Mouse (Mus musculus): Measurements from ENCODE around the gene Armt1. TPM values are rescaled to one million over a fixed set of nuclear protein-coding genes. Genes with fewer than 3 reads are reported as not detected.

The Armt1 gene
- polyA plus RNA-seq, 1 experiment = 7.2 TPM

GRCm38 (mm10) chr10:4476604-4477003 is 44.3 kb downstream of the Armt1 start:
- DNase-seq = no peak
- Histone ChIP-seq H3K4me1 (ENCODE audit: control insufficient read depth, insufficient read depth, low read length) (no peaks in the 10 kb centered on the region), H3K4me3 (replicated peaks; ENCODE audit: extremely low read depth, low read depth, low read length) (no peak overlapping the region)
- TF ChIP-seq POLR2A (IDR thresholded peaks at IDR 0.05; ENCODE audit: borderline replicate concordance, extremely low read depth, low read depth, low read length) = no peak
- TF ChIP-seq CTCF (IDR thresholded peaks at IDR 0.05; ENCODE audit: insufficient read depth, low read length) = no peak
- WGBS = 80% methylated on average over 5 of the region's 5 CpGs

GRCm38 (mm10) chr10:4480929-4481328 is 48.7 kb downstream of the Armt1 start:
- no peak for DNase-seq
- TF ChIP-seq CTCF (IDR thresholded peaks at IDR 0.05; ENCODE audit: insufficient read depth, low read length) = no peak
- no peaks in the 10 kb centered on the region for H3K4me1 ChIP-seq (ENCODE audit: control insufficient read depth, insufficient read depth, low read length)
- WGBS = 71% methylated on average over 3 of the region's 3 CpGs
- no peak overlapping the region for H3K4me3 ChIP-seq (replicated peaks; ENCODE audit: extremely low read depth, low read depth, low read length)

GRCm38 (mm10) chr10:4481695-4482094 is 49.4 kb downstream of the Armt1 start:
- Histone ChIP-seq H3K4me1 (ENCODE audit: control insufficient read depth, insufficient read depth, low read length) (no peaks in the 10 kb centered on the region), H3K4me3 (replicated peaks; ENCODE audit: extremely low read depth, low read depth, low read length) (no peak overlapping the region)
- DNase-seq = no peak
- TF ChIP-seq CTCF (IDR thresholded peaks at IDR 0.05; ENCODE audit: insufficient read depth, low read length) (no peak), POLR2A (IDR thresholded peaks at IDR 0.05; ENCODE audit: borderline replicate concordance, extremely low read depth, low read depth, low read length) (no peak)
- 69% methylated on average over 8 of the region's 8 CpGs for WGBS

GRCm38 (mm10) chr10:4482355-4482754 is 50.1 kb downstream of the Armt1 start, which contains the start of gene Ccdc170:
Gene Ccdc170, plus strand, starts transcription at chr10:4482502.
- TF ChIP-seq POLR2A (IDR thresholded peaks at IDR 0.05; ENCODE audit: borderline replicate concordance, extremely low read depth, low read depth, low read length) (no peak), CTCF (IDR thresholded peaks at IDR 0.05; ENCODE audit: insufficient read depth, low read length) (no peak)
- Histone ChIP-seq H3K4me3 (replicated peaks; ENCODE audit: extremely low read depth, low read depth, low read length) (no peak within 1 kb of the TSS), H3K4me1 (ENCODE audit: control insufficient read depth, insufficient read depth, low read length) (no peaks in the 10 kb centered on the region)
- no peak for DNase-seq
- WGBS = 52% methylated on average over 11 of the region's 11 CpGs

- Histone ChIP-seq H3K4me1 (ENCODE audit: control insufficient read depth, insufficient read depth, low read length) (no peaks in the 10 kb centered on the region), H3K4me3 (replicated peaks; ENCODE audit: extremely low read depth, low read depth, low read length) (no peak overlapping the region)
- no peak for DNase-seq
- TF ChIP-seq CTCF (IDR thresholded peaks at IDR 0.05; ENCODE audit: insufficient read depth, low read length) (no peak), POLR2A (IDR thresholded peaks at IDR 0.05; ENCODE audit: borderline replicate concordance, extremely low read depth, low read depth, low read length) (no peak)
- 90% methylated on average over 1 of the region's 1 CpGs for WGBS
These were observed 51.6 kb downstream of the Armt1 start for GRCm38 (mm10) chr10:4483848-4484247.

GRCm38 (mm10) chr10:4484986-4485385 is 52.7 kb downstream of the Armt1 start:
- Histone ChIP-seq H3K4me1 (ENCODE audit: control insufficient read depth, insufficient read depth, low read length) (no peaks in the 10 kb centered on the region), H3K4me3 (replicated peaks; ENCODE audit: extremely low read depth, low read depth, low read length) (no peak overlapping the region)
- no peak for DNase-seq
- TF ChIP-seq CTCF (IDR thresholded peaks at IDR 0.05; ENCODE audit: insufficient read depth, low read length) (no peak), POLR2A (IDR thresholded peaks at IDR 0.05; ENCODE audit: borderline replicate concordance, extremely low read depth, low read depth, low read length) (no peak)
- 73% methylated on average over 9 of the region's 9 CpGs for WGBS

- TF ChIP-seq POLR2A (IDR thresholded peaks at IDR 0.05; ENCODE audit: borderline replicate concordance, extremely low read depth, low read depth, low read length) (no peak), CTCF (IDR thresholded peaks at IDR 0.05; ENCODE audit: insufficient read depth, low read length) (no peak)
- no peaks in the 10 kb centered on the region for H3K4me1 ChIP-seq (ENCODE audit: control insufficient read depth, insufficient read depth, low read length)
- no peak overlapping the region for H3K4me3 ChIP-seq (replicated peaks; ENCODE audit: extremely low read depth, low read depth, low read length)
- WGBS = 74% methylated on average over 5 of the region's 5 CpGs
- DNase-seq = no peak
These were observed 57.6 kb downstream of the Armt1 start for GRCm38 (mm10) chr10:4489865-4490264.

- no peak for DNase-seq
- no peak for TF ChIP-seq POLR2A (IDR thresholded peaks at IDR 0.05; ENCODE audit: borderline replicate concordance, extremely low read depth, low read depth, low read length)
- TF ChIP-seq CTCF (IDR thresholded peaks at IDR 0.05; ENCODE audit: insufficient read depth, low read length) = no peak
- 44% methylated on average over 3 of the region's 3 CpGs for WGBS
- Histone ChIP-seq H3K4me3 (replicated peaks; ENCODE audit: extremely low read depth, low read depth, low read length) (no peak overlapping the region), H3K4me1 (ENCODE audit: control insufficient read depth, insufficient read depth, low read length) (no peaks in the 10 kb centered on the region)
These were observed 59.0 kb downstream of the Armt1 start for GRCm38 (mm10) chr10:4491281-4491680.

GRCm38 (mm10) chr10:4492045-4492444 is 59.8 kb downstream of the Armt1 start:
- Histone ChIP-seq H3K4me3 (replicated peaks; ENCODE audit: extremely low read depth, low read depth, low read length) (no peak overlapping the region), H3K4me1 (ENCODE audit: control insufficient read depth, insufficient read depth, low read length) (no peaks in the 10 kb centered on the region)
- no peak for TF ChIP-seq CTCF (IDR thresholded peaks at IDR 0.05; ENCODE audit: insufficient read depth, low read length)
- no peak for TF ChIP-seq POLR2A (IDR thresholded peaks at IDR 0.05; ENCODE audit: borderline replicate concordance, extremely low read depth, low read depth, low read length)
- WGBS = 50% methylated on average over 1 of the region's 1 CpGs
- no peak for DNase-seq

- TF ChIP-seq POLR2A (IDR thresholded peaks at IDR 0.05; ENCODE audit: borderline replicate concordance, extremely low read depth, low read depth, low read length) (no peak), CTCF (IDR thresholded peaks at IDR 0.05; ENCODE audit: insufficient read depth, low read length) (no peak)
- WGBS = 21% methylated on average over 4 of the region's 4 CpGs
- no peaks in the 10 kb centered on the region for H3K4me1 ChIP-seq (ENCODE audit: control insufficient read depth, insufficient read depth, low read length)
These were observed 60.6 kb downstream of the Armt1 start for GRCm38 (mm10) chr10:4492909-4493308.

More at GRCm38 (mm10) chr10:4492909-4493308, 60.6 kb downstream of the Armt1 start:
- no peak for DNase-seq
- H3K4me3 ChIP-seq (replicated peaks; ENCODE audit: extremely low read depth, low read depth, low read length) = no peak overlapping the region

Measured in lung, adult 2 months (tissue).